Mouse (Mus musculus) heart, adult 11 months (tissue): ENCODE measurements around the gene Lrr1.
A peak's percentile ranks its signal among the peaks of the same experiment; 100 is the strongest.

Experiments
- DNase-seq: peaks from one replicate; pipeline ENCODE4 v3.0.0; 2022

Gene Lrr1

GRCm38 (mm10) chr12:69168461-69169106 lies at the start of gene Lrr1:
Lrr1 (plus strand) TSS chr12:69168814.
- peak; percentile 99 for DNase-seq

GRCm38 (mm10) chr12:69119908-69120307 lies 48.7 kb upstream of the Lrr1 start:
- DNase-seq = no peak

- no peak for DNase-seq
Observed at GRCm38 (mm10) chr12:69122801-69123200, 45.8 kb upstream of the Lrr1 start.

GRCm38 (mm10) chr12:69125066-69125465 lies 43.5 kb upstream of the Lrr1 start:
- no peak for DNase-seq

GRCm38 (mm10) chr12:69127170-69127569 lies 41.4 kb upstream of the Lrr1 start:
- DNase-seq = no peak

- DNase-seq = no peak
Observed at GRCm38 (mm10) chr12:69127626-69128025, 41.0 kb upstream of the Lrr1 start.

GRCm38 (mm10) chr12:69129634-69130310 lies 38.8 kb upstream of the Lrr1 start:
- no peak for DNase-seq

- DNase-seq = no peak
Observed at GRCm38 (mm10) chr12:69130486-69130885, 38.1 kb upstream of the Lrr1 start.

- no peak for DNase-seq
Observed at GRCm38 (mm10) chr12:69131267-69131666, 37.3 kb upstream of the Lrr1 start.

- no peak for DNase-seq
Observed at GRCm38 (mm10) chr12:69131981-69132380, 36.6 kb upstream of the Lrr1 start.

GRCm38 (mm10) chr12:69139201-69139600 lies 29.4 kb upstream of the Lrr1 start:
- no peak for DNase-seq

GRCm38 (mm10) chr12:69139841-69140240 lies 28.8 kb upstream of the Lrr1 start:
- DNase-seq = no peak

- no peak for DNase-seq
Observed at GRCm38 (mm10) chr12:69143460-69143859, 25.2 kb upstream of the Lrr1 start.

- DNase-seq = peak; percentile 93
Observed at GRCm38 (mm10) chr12:69147166-69147735, 21.4 kb upstream of the Lrr1 start.

- no peak for DNase-seq
Observed at GRCm38 (mm10) chr12:69150049-69150448, 18.6 kb upstream of the Lrr1 start.

- DNase-seq = no peak
Observed at GRCm38 (mm10) chr12:69155923-69156322, 12.7 kb upstream of the Lrr1 start.

GRCm38 (mm10) chr12:69156436-69156835 lies 12.2 kb upstream of the Lrr1 start:
- no peak for DNase-seq

GRCm38 (mm10) chr12:69157107-69157506 lies 11.5 kb upstream of the Lrr1 start:
- no peak for DNase-seq

- DNase-seq = no peak
Observed at GRCm38 (mm10) chr12:69158366-69158764, 10.2 kb upstream of the Lrr1 start.

- peak; percentile 100 for DNase-seq
Observed at GRCm38 (mm10) chr12:69158765-69159577, 9.6 kb upstream of the Lrr1 start, which contains the start of gene Rps29. Rps29 (minus strand) TSS chr12:69159186.

GRCm38 (mm10) chr12:69159578-69159940 lies 9.1 kb upstream of the Lrr1 start:
- no peak for DNase-seq

GRCm38 (mm10) chr12:69160677-69161076 lies 7.9 kb upstream of the Lrr1 start:
- peak; percentile 87 for DNase-seq

GRCm38 (mm10) chr12:69163586-69163985 lies 5.0 kb upstream of the Lrr1 start:
- DNase-seq = peak; percentile 52
